In the genomic region with DNA sequence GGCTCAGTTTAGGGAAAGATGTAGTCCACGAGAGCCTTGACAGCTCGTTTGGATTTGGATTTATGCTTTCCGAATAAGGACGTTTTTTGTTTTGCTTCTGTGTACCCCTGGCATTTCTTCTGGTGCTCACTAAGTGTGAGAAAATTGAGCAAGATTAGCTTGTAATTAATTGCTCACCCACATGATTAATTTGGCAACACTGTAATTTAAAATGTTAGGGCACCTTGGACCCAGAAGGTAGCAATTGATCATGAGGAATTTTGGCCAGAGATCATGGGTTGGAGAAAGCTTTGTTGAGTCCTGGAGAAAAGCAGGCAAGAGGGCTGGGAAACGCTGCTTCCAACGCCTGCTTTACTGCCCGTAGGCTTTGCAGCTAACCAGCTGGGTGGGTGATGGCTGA, we compare ENCODE assay signal across 11 mouse cellular contexts. TPM values are rescaled to one million over a fixed set of nuclear protein-coding genes. Genes with fewer than 3 reads are reported as not detected.
DNase-seq lines count a peak whose midpoint lies in the region; ATAC-seq and TF ChIP-seq lines count a peak whose summit lies in the region.
"Had no signal": no experiment of that assay in that cellular context is flagged by ENCODE, and none has a peak within 500 bp of the region (broad histone marks: within the 10 kb centered on the region; RNA-seq: fewer than 3 reads in every experiment).

No protein-coding gene starts in this region.

- no peak for ATAC-seq in forebrain, embryonic 12.5 days (ENCODE audit: low FRiP score)
- no peak for ATAC-seq in forebrain, embryonic 16.5 days
- no peak for ATAC-seq in forebrain, embryonic 14.5 days
- no peak for ATAC-seq in midbrain, postnatal 0 days (ENCODE audit: low FRiP score)
- no peak for ATAC-seq in intestine, postnatal 0 days

- H3K27ac ChIP-seq in forebrain, embryonic 12.5 days = no peak overlapping the region
- H3K27ac ChIP-seq in forebrain, embryonic 16.5 days (ENCODE audit: low read length) = no peak overlapping the region
- peak overlapping the region; percentile 18; the same call in 1 of the 2 replicates for H3K27ac ChIP-seq in layer of hippocampus, adult 2 months
- no peak overlapping the region; the same call in 1 of the 2 replicates for H3K27ac ChIP-seq in forebrain, embryonic 14.5 days (ENCODE audit: low read depth, low read length)
- H3K27ac ChIP-seq in midbrain, postnatal 0 days (ENCODE audit: low read depth, low read length) = no peak overlapping the region
- H3K27ac ChIP-seq in intestine, postnatal 0 days (ENCODE audit: low read depth, low read length) = no peak overlapping the region

- no peak overlapping the region for H3K4me3 ChIP-seq in forebrain, embryonic 12.5 days (replicated peaks)
- H3K4me3 ChIP-seq in forebrain, embryonic 16.5 days (replicated peaks; ENCODE audit: low read length) = no peak overlapping the region
- no peak overlapping the region for H3K4me3 ChIP-seq in layer of hippocampus, adult 2 months
- no peak overlapping the region for H3K4me3 ChIP-seq in forebrain, embryonic 14.5 days (ENCODE audit: low read depth, low read length)
- H3K4me3 ChIP-seq in midbrain, postnatal 0 days (ENCODE audit: low read depth, low read length) = peak overlapping the region; percentile 73; the same call in 1 of the 2 replicates
- no peak overlapping the region for H3K4me3 ChIP-seq in intestine, postnatal 0 days (ENCODE audit: low read depth, low read length)

- 60% methylated on average over 7 of the region's 7 CpGs for WGBS in forebrain, embryonic 12.5 days
- 23% methylated on average over 7 of the region's 7 CpGs for WGBS in forebrain, embryonic 16.5 days
- WGBS in forebrain, embryonic 14.5 days = 25% methylated on average over 7 of the region's 7 CpGs
- 57% methylated on average over 7 of the region's 7 CpGs for WGBS in midbrain, postnatal 0 days
- WGBS in intestine, postnatal 0 days = 69% methylated on average over 7 of the region's 7 CpGs

- no peak for DNase-seq in layer of hippocampus, adult 2 months (ENCODE audit: low spot score in 2 of 2)
- no peak for DNase-seq in layer of hippocampus, adult 8-10 months (ENCODE audit: low spot score in 2 of 2)
- DNase-seq in forebrain, embryonic 14.5 days (ENCODE audit: low spot score) = peak; percentile 42
- no peak for DNase-seq in midbrain, postnatal 0 days (ENCODE audit: low spot score)
- DNase-seq in cerebellum, postnatal 25 days = no peak
- DNase-seq: cerebellum, adult 11 months; lung, adult 2 months; right cerebral cortex, postnatal 25 days had no signal

- H3K9ac ChIP-seq in forebrain, embryonic 12.5 days = no peak overlapping the region
- no peak overlapping the region for H3K9ac ChIP-seq in forebrain, embryonic 16.5 days (replicated peaks; ENCODE audit: low read depth, low read length)
- no peak overlapping the region for H3K9ac ChIP-seq in forebrain, embryonic 14.5 days (ENCODE audit: low read length)
- H3K9ac ChIP-seq in midbrain, postnatal 0 days (replicated peaks; ENCODE audit: low read length, poor library complexity, severe bottlenecking) = no peak overlapping the region
- no peak overlapping the region for H3K9ac ChIP-seq in intestine, postnatal 0 days (ENCODE audit: low read depth, low read length)

- H3K36me3 ChIP-seq in forebrain, embryonic 12.5 days (replicated peaks) = no peaks in the 10 kb centered on the region
- H3K36me3 ChIP-seq in forebrain, embryonic 16.5 days (ENCODE audit: control insufficient read depth, insufficient read depth) = no peaks in the 10 kb centered on the region
- H3K36me3 ChIP-seq in forebrain, embryonic 14.5 days (ENCODE audit: control insufficient read depth, insufficient read depth, low read length) = no peaks in the 10 kb centered on the region
- H3K36me3 ChIP-seq in midbrain, postnatal 0 days (ENCODE audit: insufficient read depth, low read length) = no peaks in the 10 kb centered on the region
- H3K36me3 ChIP-seq in intestine, postnatal 0 days (ENCODE audit: control insufficient read depth, insufficient read depth) = no peaks in the 10 kb centered on the region

- peaks cover 7% of the 10 kb centered on the region; the same call in 1 of the 2 replicates for H3K27me3 ChIP-seq in forebrain, embryonic 12.5 days
- H3K27me3 ChIP-seq in forebrain, embryonic 16.5 days (replicated peaks; ENCODE audit: control insufficient read depth, insufficient read depth, low read length) = no peaks in the 10 kb centered on the region
- no peaks in the 10 kb centered on the region for H3K27me3 ChIP-seq in forebrain, embryonic 14.5 days (replicated peaks; ENCODE audit: control insufficient read depth, insufficient read depth, low read length)
- no peaks in the 10 kb centered on the region for H3K27me3 ChIP-seq in midbrain, postnatal 0 days (ENCODE audit: insufficient read depth, low read length)
- no peaks in the 10 kb centered on the region for H3K27me3 ChIP-seq in intestine, postnatal 0 days (replicated peaks; ENCODE audit: control insufficient read depth, insufficient read depth, low read length)

- peaks cover 9% of the 10 kb centered on the region for H3K4me1 ChIP-seq in forebrain, embryonic 12.5 days
- H3K4me1 ChIP-seq in forebrain, embryonic 16.5 days (replicated peaks; ENCODE audit: control insufficient read depth, insufficient read depth, low read length) = peaks cover 16% of the 10 kb centered on the region
- H3K4me1 ChIP-seq in forebrain, embryonic 14.5 days (ENCODE audit: control insufficient read depth, insufficient read depth, low read length) = peaks cover 3% of the 10 kb centered on the region; the same call in 1 of the 2 replicates
- 0 out of 2 replicates have a peak, but pooled peaks cover 3% of the 10 kb centered on the region for H3K4me1 ChIP-seq in midbrain, postnatal 0 days (ENCODE audit: insufficient read depth, low read length)
- H3K4me1 ChIP-seq in intestine, postnatal 0 days (replicated peaks; ENCODE audit: control insufficient read depth, insufficient read depth, low read length) = no peaks in the 10 kb centered on the region

- no peaks in the 10 kb centered on the region for H3K9me3 ChIP-seq in forebrain, embryonic 12.5 days
- H3K9me3 ChIP-seq in forebrain, embryonic 16.5 days (ENCODE audit: control insufficient read depth, low read length) = no peaks in the 10 kb centered on the region
- H3K9me3 ChIP-seq in forebrain, embryonic 14.5 days (replicated peaks; ENCODE audit: control insufficient read depth, low read length) = no peaks in the 10 kb centered on the region
- no peaks in the 10 kb centered on the region for H3K9me3 ChIP-seq in midbrain, postnatal 0 days (ENCODE audit: low read length)
- no peaks in the 10 kb centered on the region for H3K9me3 ChIP-seq in intestine, postnatal 0 days (ENCODE audit: control insufficient read depth)

- TF ChIP-seq CTCF in layer of hippocampus, adult 2 months (conservative IDR thresholded peaks at IDR 0.05) = no peak
- TF ChIP-seq CTCF in midbrain, postnatal 0 days (IDR thresholded peaks at IDR 0.05) = no peak
- no peak for TF ChIP-seq CTCF in intestine, postnatal 0 days (IDR thresholded peaks at IDR 0.05; ENCODE audit: low read depth)

- peak overlapping the region; percentile 94 for H3K4me2 ChIP-seq in forebrain, embryonic 12.5 days
- H3K4me2 ChIP-seq in forebrain, embryonic 16.5 days (ENCODE audit: low read length) = no peak overlapping the region
- H3K4me2 ChIP-seq in forebrain, embryonic 14.5 days (ENCODE audit: low read length) = peak overlapping the region; percentile 91
- H3K4me2 ChIP-seq in midbrain, postnatal 0 days (ENCODE audit: low read depth, low read length, poor library complexity, severe bottlenecking) = no peak overlapping the region
- H3K4me2 ChIP-seq in intestine, postnatal 0 days (replicated peaks; ENCODE audit: low read depth) = no peak overlapping the region

RNA-seq across cellular contexts. Expression of a gene that starts 1.9 kb away (rescaled TPM):
- polyA plus RNA-seq in forebrain, embryonic 12.5 days (2016; fragmentation: Nextera tagmentation; extraction: Ambion mirVana) = 16.4 TPM in 2 replicates
- polyA plus RNA-seq in forebrain, embryonic 16.5 days (2015; fragmentation: Nextera tagmentation; extraction: Ambion mirVana) = 13.4 and 14.4 TPM in 2 replicates
- total RNA-seq in layer of hippocampus, adult 2 months (2021) = 10 to 100 TPM; 10.7 to 11.9 TPM
- 10 to 100 TPM; 12.1 to 18.7 (median 13.8) TPM for total RNA-seq in layer of hippocampus, adult 8-10 months (2022)
- polyA plus RNA-seq in forebrain, embryonic 14.5 days (2014; fragmentation: Nextera tagmentation; extraction: Ambion mirVana) = 16.1 and 17.1 TPM in 2 replicates
- total RNA-seq in midbrain, postnatal 0 days (2014; rRNA removed) = 25.6 and 32.2 TPM in 2 replicates
- 18.1 TPM in 2 replicates for polyA plus RNA-seq in midbrain, postnatal 0 days (2015; fragmentation: Nextera tagmentation; extraction: Ambion mirVana)
- 10.7 and 11.2 TPM in 2 replicates for polyA plus RNA-seq in intestine, postnatal 0 days (2015; fragmentation: Nextera tagmentation; extraction: Ambion mirVana)

RNA-seq across cellular contexts. Expression of a gene that starts 43.7 kb away (rescaled TPM):
- 123 and 129 TPM in 2 replicates for polyA plus RNA-seq in forebrain, embryonic 12.5 days (2016; fragmentation: Nextera tagmentation; extraction: Ambion mirVana)
- 117 and 122 TPM in 2 replicates for polyA plus RNA-seq in forebrain, embryonic 16.5 days (2015; fragmentation: Nextera tagmentation; extraction: Ambion mirVana)
- total RNA-seq in layer of hippocampus, adult 2 months (2021) = 100 to 1,000 TPM; 337 to 340 TPM
- 100 to 1,000 TPM; 269 to 406 (median 334) TPM for total RNA-seq in layer of hippocampus, adult 8-10 months (2022)
- polyA plus RNA-seq in forebrain, embryonic 14.5 days (2014; fragmentation: Nextera tagmentation; extraction: Ambion mirVana) = 86.0 and 106 TPM in 2 replicates
- total RNA-seq in midbrain, postnatal 0 days (2014; rRNA removed) = 28.5 and 38.1 TPM in 2 replicates
- polyA plus RNA-seq in midbrain, postnatal 0 days (2015; fragmentation: Nextera tagmentation; extraction: Ambion mirVana) = 66.6 and 74.1 TPM in 2 replicates
- 9.0 and 10.0 TPM in 2 replicates for polyA plus RNA-seq in intestine, postnatal 0 days (2015; fragmentation: Nextera tagmentation; extraction: Ambion mirVana)

Comparison
In these comparisons a context has a peak if more than half of its experiments do, and no peak if none do; other contexts are left out.
1. H3K4me2 ChIP-seq: peak in forebrain, embryonic 12.5 days (single experiment) and forebrain, embryonic 14.5 days (single experiment); none in forebrain, embryonic 16.5 days (single experiment), midbrain, postnatal 0 days (single experiment) and intestine, postnatal 0 days (single experiment).